Mouse (Mus musculus) forebrain, postnatal 0 days (tissue): ENCODE data around the gene Ten1. TPM values are rescaled to one million over a fixed set of nuclear protein-coding genes. Genes with fewer than 3 reads are reported as not detected.

Source experiments
- ATAC-seq: fragments of 200-750 bp; cut with Nextera tagmentation; 2 replicates; pipeline ENCODE4 v1.8.0; 2017; ENCODE audit warnings: mild to moderate bottlenecking, moderate library complexity
- DNase-seq: peaks from one replicate; pipeline ENCODE4 v3.0.0-alpha.2; 2015
- H3K27ac ChIP-seq: fragments of 300-500 bp; sonication (generic); 2 replicates; pipeline ENCODE4 v1.5.1; 2014; ENCODE audit warnings: low read depth, mild to moderate bottlenecking, antibody characterized with exemption, low read length, moderate library complexity, mixed read lengths
- H3K27me3 ChIP-seq: fragments of 300-500 bp; sonication (generic); 2 replicates; pipeline ENCODE4 v1.6.1; 2014; ENCODE audit warnings: mild to moderate bottlenecking, low read length, mixed read lengths; ENCODE audit not compliant: insufficient read depth
- H3K36me3 ChIP-seq: fragments of 300-500 bp; sonication (generic); 2 replicates; pipeline ENCODE4 v1.6.1; 2014; ENCODE audit warnings: mild to moderate bottlenecking, moderate library complexity; ENCODE audit not compliant: insufficient read depth
- H3K4me1 ChIP-seq: fragments of 300-500 bp; sonication (generic); 2 replicates; pipeline ENCODE4 v1.6.1; 2014; ENCODE audit warnings: antibody characterized with exemption; ENCODE audit not compliant: insufficient read depth
- H3K4me2 ChIP-seq: fragments of 300-500 bp; sonication (generic); 2 replicates; pipeline ENCODE4 v1.6.1; 2014; ENCODE audit warnings: low read depth, mild to moderate bottlenecking, moderate library complexity
- H3K4me3 ChIP-seq: fragments of 300-500 bp; sonication (generic); 2 replicates; pipeline ENCODE4 v1.5.1; 2014; ENCODE audit warnings: low read depth, low read length, mixed read lengths
- H3K9ac ChIP-seq: fragments of 300-500 bp; sonication (generic); 2 replicates; pipeline ENCODE4 v1.6.1; 2014; ENCODE audit warnings: mild to moderate bottlenecking
- H3K9me3 ChIP-seq: fragments of 300-500 bp; sonication (generic); 2 replicates; pipeline ENCODE4 v1.6.1; 2016; ENCODE audit warnings: low read length
- CTCF ChIP-seq: sonication (generic); IDR thresholded peaks from 2 replicates; pipeline ENCODE4 v1.5.1; 2016; ENCODE audit warnings: antibody characterized with exemption, control low read depth, low read depth
- WGBS: fragments of 180-500 bp; shearing (Covaris S2); extraction: QIAGEN DNeasy Blood & Tissue Kit; methylation state at CpG from one replicate; pipeline ENCODE4 v1.1.7; 2014; 5-methylcytosine and 5-hydroxymethylcytosine counted together
- polyA plus RNA-seq: library from polyadenylated mRNA; unstranded; fragments of >200 nt; fragmentation: Nextera tagmentation; extraction: Ambion mirVana; gene quantifications from 2 replicates; pipeline ENCODE4 v1.2.1, GENCODE M21; 2015
- total RNA-seq: library from RNA; depleted of rRNA; stranded (reverse); fragments of >200 nt; gene quantifications from 2 replicates; pipeline ENCODE4 v1.2.3, GENCODE M21; 2014

Gene Ten1
- total and polyA plus RNA-seq, 2 experiments from 2014 or later = 62.8 to 92.8 TPM

DNA sequence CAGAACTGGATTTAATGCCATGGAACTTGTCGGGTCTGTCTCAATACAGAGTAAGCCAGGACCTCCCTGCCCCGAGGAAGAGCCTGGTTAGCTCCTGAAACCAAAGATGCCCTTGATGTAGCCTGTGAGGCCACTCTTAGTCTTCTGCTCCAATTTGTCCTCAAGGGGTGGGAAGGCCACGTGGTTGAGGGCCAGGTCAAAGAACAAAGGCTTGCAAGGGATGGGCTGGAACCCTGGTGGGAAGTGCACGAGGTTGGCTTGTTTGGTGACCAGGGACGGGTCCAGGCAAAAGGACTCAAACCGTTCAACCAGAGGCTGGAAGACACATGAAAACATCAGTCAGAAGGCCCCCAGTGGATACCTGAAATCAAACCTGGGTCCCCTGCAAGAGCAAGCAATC, 47.0 kb downstream of the Ten1 start:
- no peak overlapping the region for H3K27ac ChIP-seq
- ATAC-seq (no peak), DNase-seq (no peak)
- H3K4me3 ChIP-seq = no peak overlapping the region
- no peaks in the 10 kb centered on the region for H3K27me3 ChIP-seq
- TF ChIP-seq CTCF = no peak
- H3K9ac ChIP-seq = no peak overlapping the region
- H3K4me1 ChIP-seq = no peaks in the 10 kb centered on the region
- no peaks in the 10 kb centered on the region for H3K9me3 ChIP-seq
- no peak overlapping the region for H3K4me2 ChIP-seq
- 86% methylated on average over 6 of the region's 6 CpGs for WGBS
- peaks cover 77% of the 10 kb centered on the region for H3K36me3 ChIP-seq

DNA sequence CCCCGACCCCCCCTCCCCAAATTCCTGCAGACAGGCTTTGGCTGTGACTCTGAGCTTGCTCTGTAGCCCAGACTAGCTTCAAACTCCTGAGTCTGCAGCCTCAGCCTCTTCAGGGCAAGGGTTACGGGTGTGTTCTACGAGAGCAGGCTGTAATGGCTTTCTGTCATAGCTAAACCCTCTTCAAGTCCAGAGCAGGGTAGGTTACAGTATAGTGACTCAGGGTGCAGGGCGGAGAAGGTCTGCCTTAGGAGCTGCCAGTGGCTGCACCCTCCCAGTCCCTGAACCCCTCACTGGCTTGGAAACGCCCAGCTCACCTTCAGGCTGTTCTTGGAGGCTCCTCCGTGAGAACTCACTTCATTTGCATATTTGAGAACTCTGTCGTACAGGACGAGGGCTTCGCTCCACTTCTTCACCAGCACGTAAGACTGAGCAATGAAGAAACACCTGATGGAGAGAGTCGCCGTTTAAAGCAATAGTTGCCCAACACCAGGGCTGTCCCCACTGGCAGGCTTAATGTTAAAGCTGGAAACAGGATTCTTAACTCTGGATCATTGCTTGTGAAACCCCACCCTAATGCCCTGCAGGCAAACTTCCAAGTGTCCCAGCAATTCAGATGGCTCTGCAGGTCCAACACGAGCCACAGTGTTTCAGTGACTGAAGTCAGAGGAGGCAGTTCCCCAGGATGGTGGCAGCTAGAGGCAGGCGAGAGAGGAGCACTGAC, 49.0 kb downstream of the Ten1 start:
- no peaks in the 10 kb centered on the region for H3K4me1 ChIP-seq
- H3K27ac ChIP-seq = no peak overlapping the region
- no peaks in the 10 kb centered on the region for H3K9me3 ChIP-seq
- DNase-seq (no peak), ATAC-seq (no peak)
- no peaks in the 10 kb centered on the region for H3K27me3 ChIP-seq
- no peak for TF ChIP-seq CTCF
- H3K36me3 ChIP-seq = peaks cover 96% of the 10 kb centered on the region
- no peak overlapping the region for H3K9ac ChIP-seq
- H3K4me3 ChIP-seq = no peak overlapping the region
- WGBS = 85% methylated on average over 14 of the region's 14 CpGs
- H3K4me2 ChIP-seq = no peak overlapping the region

GRCm38 (mm10) chr11:116250898-116251297, 52.2 kb downstream of the Ten1 start:
- H3K4me2 ChIP-seq = no peak overlapping the region
- 93% methylated on average over 8 of the region's 8 CpGs for WGBS
- H3K9ac ChIP-seq = no peak overlapping the region
- H3K9me3 ChIP-seq = no peaks in the 10 kb centered on the region
- H3K4me1 ChIP-seq = no peaks in the 10 kb centered on the region
- ATAC-seq (no peak), DNase-seq (no peak)
- no peak for TF ChIP-seq CTCF
- H3K4me3 ChIP-seq = no peak overlapping the region
- H3K27ac ChIP-seq = no peak overlapping the region
- H3K36me3 ChIP-seq = peaks cover 95% of the 10 kb centered on the region
- no peaks in the 10 kb centered on the region for H3K27me3 ChIP-seq

GRCm38 (mm10) chr11:116253076-116253600, 54.5 kb downstream of the Ten1 start:
- no peak for ATAC-seq
- no peak for DNase-seq
- Histone ChIP-seq H3K4me3 (no peak overlapping the region), H3K4me1 (no peaks in the 10 kb centered on the region), H3K36me3 (peaks cover 90% of the 10 kb centered on the region), H3K4me2 (no peak overlapping the region), H3K27me3 (no peaks in the 10 kb centered on the region), H3K9ac (no peak overlapping the region), H3K9me3 (no peaks in the 10 kb centered on the region), H3K27ac (no peak overlapping the region)
- TF ChIP-seq CTCF = no peak
- WGBS = 81% methylated on average over 3 of the region's 3 CpGs

DNA sequence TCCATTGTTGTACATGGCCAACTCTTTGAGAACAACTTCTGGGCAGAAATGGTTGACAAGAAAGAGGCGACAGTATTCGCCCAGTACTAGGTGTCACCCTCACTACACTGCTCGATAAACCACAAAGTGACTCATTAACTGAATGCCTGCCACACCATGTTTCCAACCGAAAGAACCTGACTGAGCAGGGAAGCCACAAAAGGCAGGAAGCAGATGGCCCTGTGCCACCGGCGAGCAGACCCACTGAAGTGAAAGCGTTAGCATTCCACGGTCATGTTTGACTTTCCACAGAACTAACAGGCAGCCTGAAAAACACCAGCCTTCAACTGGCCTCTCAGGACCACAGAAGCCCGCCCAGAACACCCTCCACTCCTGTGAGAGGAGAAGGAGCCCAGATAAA, 56.0 kb downstream of the Ten1 start:
- H3K4me2 ChIP-seq = no peak overlapping the region
- ATAC-seq = no peak
- no peak for DNase-seq
- no peak overlapping the region for H3K9ac ChIP-seq
- WGBS = 82% methylated on average over 9 of the region's 9 CpGs
- peaks cover 90% of the 10 kb centered on the region for H3K36me3 ChIP-seq
- no peak for TF ChIP-seq CTCF
- H3K27me3 ChIP-seq = no peaks in the 10 kb centered on the region
- H3K4me3 ChIP-seq = no peak overlapping the region
- H3K9me3 ChIP-seq = no peaks in the 10 kb centered on the region
- H3K27ac ChIP-seq = no peak overlapping the region
- H3K4me1 ChIP-seq = no peaks in the 10 kb centered on the region

DNA sequence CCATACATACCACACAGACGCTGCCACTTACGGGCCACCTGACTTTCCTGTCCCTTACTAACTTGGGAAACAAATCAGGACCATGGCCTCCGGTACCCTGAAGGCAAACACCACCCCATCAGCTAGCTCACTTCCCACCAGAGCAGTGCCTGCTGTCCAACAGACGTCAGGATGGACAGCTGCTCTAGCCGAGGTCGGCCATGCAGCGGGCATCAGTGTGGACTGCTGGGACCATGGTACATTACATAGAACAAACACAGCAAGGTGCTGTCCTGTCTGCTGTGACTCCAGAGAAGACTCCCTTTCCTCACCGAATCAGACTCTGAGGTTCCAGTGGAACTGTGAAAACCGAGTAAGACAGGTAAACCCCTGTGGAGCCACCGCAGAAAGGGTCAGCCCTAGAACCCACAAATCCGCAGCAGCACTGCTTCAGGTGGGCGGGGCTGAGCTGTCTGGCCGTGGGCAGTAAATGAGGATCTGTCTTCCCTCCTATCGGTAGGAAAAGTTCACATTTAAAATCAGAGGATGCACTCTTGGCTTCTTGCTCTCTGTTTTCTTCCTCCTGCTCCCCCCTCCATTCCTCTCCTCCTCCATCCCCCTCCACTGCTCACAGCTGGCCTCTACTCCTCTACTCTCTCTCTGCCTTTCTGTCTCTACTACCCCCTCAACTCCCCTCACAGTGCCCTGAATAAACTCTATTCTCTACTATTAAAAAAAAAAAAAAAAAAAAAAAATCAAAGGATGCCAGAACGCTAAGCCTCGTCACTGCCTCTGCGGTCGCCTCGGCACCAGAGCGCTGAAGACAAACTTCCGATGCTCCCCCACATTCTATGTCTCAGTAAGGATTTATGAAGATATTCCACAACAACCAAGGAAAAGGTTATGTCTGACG, 56.7 kb downstream of the Ten1 start:
- Histone ChIP-seq H3K4me1 (no peaks in the 10 kb centered on the region), H3K4me2 (no peak overlapping the region), H3K9ac (no peak overlapping the region), H3K4me3 (no peak overlapping the region), H3K27ac (no peak overlapping the region), H3K27me3 (no peaks in the 10 kb centered on the region), H3K36me3 (peaks cover 90% of the 10 kb centered on the region), H3K9me3 (no peaks in the 10 kb centered on the region)
- DNase-seq (no peak), ATAC-seq (no peak)
- TF ChIP-seq CTCF = no peak
- 86% methylated on average over 22 of the region's 22 CpGs for WGBS
